Mouse (Mus musculus): ENCODE data around the gene Kctd6. TPM values are rescaled to one million over a fixed set of nuclear protein-coding genes. Genes with fewer than 3 reads are reported as not detected.

Gene Kctd6
- 7.1 TPM for polyA plus RNA-seq (2015; fragmentation: Illumina TruSeq; extraction: RNeasy Lipid Tissue Mini Kit (QIAGEN cat#74804); ENCODE audit: insufficient read depth, low read depth, low replicate concordance)

DNA sequence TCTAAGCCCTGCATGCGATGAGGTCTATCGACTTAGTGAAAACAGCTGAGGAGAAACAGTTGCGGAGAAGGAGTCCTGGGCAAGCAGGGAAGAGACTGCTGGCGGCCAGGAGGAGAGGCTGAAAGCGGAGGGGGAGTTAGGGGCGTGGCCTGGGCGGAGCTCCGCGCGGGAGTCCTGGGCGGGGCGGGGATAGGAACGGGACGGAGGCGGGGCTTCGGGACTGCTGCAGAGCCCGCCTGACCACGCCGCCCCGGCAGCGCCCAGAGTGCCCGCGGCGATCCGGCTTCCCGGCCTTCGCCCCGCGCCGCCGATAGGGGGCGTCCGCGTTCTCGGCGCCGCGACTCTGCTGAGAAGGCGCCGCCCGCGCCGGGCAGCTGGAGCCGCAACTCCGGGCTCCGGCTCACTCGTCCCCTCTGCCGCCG lies at the start of gene Kctd6:
TSS of gene Kctd6 (plus strand) at position 338 of the 422 bp plus-strand sequence.

DNA sequence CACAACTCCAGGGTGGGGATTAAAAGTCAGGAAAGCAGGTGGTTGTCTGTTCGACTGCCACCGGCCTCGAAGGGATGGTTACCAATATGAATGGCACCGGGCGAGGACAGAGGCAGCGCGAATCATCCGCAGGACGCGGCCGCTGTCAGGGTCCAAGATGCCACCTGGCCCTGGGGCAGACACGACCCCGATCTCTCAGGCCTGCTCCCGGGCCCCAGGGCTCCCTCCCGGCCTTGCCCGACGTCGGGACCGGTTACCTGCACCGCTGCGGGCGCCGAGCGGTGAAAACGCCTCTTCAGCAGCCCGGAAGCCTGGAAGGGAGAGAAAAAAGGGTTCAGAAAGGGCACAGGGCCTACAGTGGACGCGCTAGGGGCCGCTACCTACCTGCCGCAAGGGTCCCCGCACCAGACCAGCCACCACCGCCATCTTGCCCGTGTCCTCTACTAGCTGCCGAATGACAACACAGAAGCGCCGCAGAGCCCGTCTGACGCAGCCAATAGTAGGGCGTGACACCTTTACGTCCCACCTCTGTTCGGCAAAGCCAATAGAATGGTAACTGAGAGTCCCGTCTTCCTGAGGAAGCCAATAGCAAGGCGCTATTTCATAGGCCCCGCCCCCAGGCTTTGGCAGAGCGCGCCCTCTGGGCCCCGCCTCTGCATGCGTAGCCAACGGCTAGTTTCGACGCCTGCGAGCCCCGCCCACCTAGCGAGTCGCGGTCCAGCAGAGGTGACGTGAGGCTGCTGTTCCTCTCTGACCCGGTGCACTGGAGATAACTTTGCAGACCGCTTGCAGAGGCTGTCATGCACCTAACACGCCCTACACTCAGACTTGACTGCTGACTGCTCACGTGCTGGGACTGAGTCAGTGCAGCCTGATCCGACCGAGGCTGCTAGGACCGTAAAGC lies 41.2 kb upstream of the Kctd6 start, which contains the start of gene Pdhb:
TSS of gene Pdhb (minus strand) at position 519 of the 904 bp plus-strand sequence.

DNA sequence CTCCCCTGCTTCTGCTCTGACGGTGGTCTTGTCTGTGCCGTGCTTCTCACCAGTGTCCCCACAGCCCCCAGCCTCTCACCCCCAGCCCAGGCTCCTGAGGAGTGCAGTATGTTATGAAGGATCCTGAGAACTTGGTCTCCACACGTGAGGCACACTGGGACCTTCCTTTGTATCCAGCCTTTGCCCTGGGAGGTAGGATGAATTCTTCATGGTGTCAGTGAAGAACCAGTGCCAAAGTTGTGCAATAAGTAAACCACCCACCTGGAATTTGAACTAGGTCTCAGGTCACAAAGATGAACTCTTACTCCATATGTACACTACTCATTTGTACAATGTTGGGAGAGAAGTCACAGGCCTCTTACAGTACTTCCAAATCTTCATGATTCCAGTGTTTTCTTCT lies 45.2 kb downstream of the Kctd6 start, which contains the start of gene Acox2:
TSS of gene Acox2 (minus strand) at position 188 of the 400 bp plus-strand sequence.

Other genes with a start within 250 kb of the Kctd6 start
- gene Dnase1l3, start 219.6 kb upstream of the Kctd6 start, polyA plus RNA-seq (2015; fragmentation: Illumina TruSeq; extraction: RNeasy Lipid Tissue Mini Kit (QIAGEN cat#74804); ENCODE audit: insufficient read depth, low read depth, low replicate concordance) = 0.17 TPM
- 4.3 TPM for gene Abhd6, start 211.2 kb upstream of the Kctd6 start, polyA plus RNA-seq (2015; fragmentation: Illumina TruSeq; extraction: RNeasy Lipid Tissue Mini Kit (QIAGEN cat#74804); ENCODE audit: insufficient read depth, low read depth, low replicate concordance)
- 4.2 TPM for gene Rpp14, start 133.8 kb upstream of the Kctd6 start, polyA plus RNA-seq (2015; fragmentation: Illumina TruSeq; extraction: RNeasy Lipid Tissue Mini Kit (QIAGEN cat#74804); ENCODE audit: insufficient read depth, low read depth, low replicate concordance)
- gene Pxk, start 115.9 kb upstream of the Kctd6 start, polyA plus RNA-seq (2015; fragmentation: Illumina TruSeq; extraction: RNeasy Lipid Tissue Mini Kit (QIAGEN cat#74804); ENCODE audit: insufficient read depth, low read depth, low replicate concordance) = 8.1 TPM
- gene Pdhb, start 41.1 kb upstream of the Kctd6 start, polyA plus RNA-seq (2015; fragmentation: Illumina TruSeq; extraction: RNeasy Lipid Tissue Mini Kit (QIAGEN cat#74804); ENCODE audit: insufficient read depth, low read depth, low replicate concordance) = 35.8 TPM
- not detected for gene Acox2, start 45.2 kb downstream of the Kctd6 start, polyA plus RNA-seq (2015; fragmentation: Illumina TruSeq; extraction: RNeasy Lipid Tissue Mini Kit (QIAGEN cat#74804); ENCODE audit: insufficient read depth, low read depth, low replicate concordance)
- 1.9 TPM for gene Fam107a, start 103.9 kb downstream of the Kctd6 start, polyA plus RNA-seq (2015; fragmentation: Illumina TruSeq; extraction: RNeasy Lipid Tissue Mini Kit (QIAGEN cat#74804); ENCODE audit: insufficient read depth, low read depth, low replicate concordance)
- not detected for gene Oit1, start 164.6 kb downstream of the Kctd6 start, polyA plus RNA-seq (2015; fragmentation: Illumina TruSeq; extraction: RNeasy Lipid Tissue Mini Kit (QIAGEN cat#74804); ENCODE audit: insufficient read depth, low read depth, low replicate concordance)

Data from pancreas, adult 10 weeks (tissue).